Mouse (Mus musculus) neural tube, embryonic 14.5 days (tissue): Measurements from ENCODE around the gene Eef2. TPM values are rescaled to one million over a fixed set of nuclear protein-coding genes. Genes with fewer than 3 reads are reported as not detected.
"Not testable (repeated sequence)": the region's sequence is repeated elsewhere in the genome, so short reads cannot be mapped to it uniquely, and the experiment has no call there.

Experiments
- ATAC-seq: fragments of 200-750 bp; cut with Nextera tagmentation; 2 replicates; pipeline ENCODE4 v1.8.0; 2017; ENCODE audit warnings: low read depth, mild to moderate bottlenecking, moderate TSS enrichment, moderate library complexity
- H3K27ac ChIP-seq: fragments of 300-500 bp; sonication (generic); 2 replicates; pipeline ENCODE4 v1.5.1; 2014; ENCODE audit warnings: low read depth, mild to moderate bottlenecking, control low read depth, low read length, moderate library complexity, mixed read lengths
- H3K27me3 ChIP-seq: fragments of 300-500 bp; sonication (generic); 2 replicates; pipeline ENCODE4 v1.6.1; 2014; ENCODE audit warnings: low read length; ENCODE audit not compliant: control insufficient read depth, insufficient read depth
- H3K36me3 ChIP-seq: fragments of 300-500 bp; sonication (generic); 2 replicates; pipeline ENCODE4 v1.6.1; 2014; ENCODE audit warnings: low read length, mixed read lengths; ENCODE audit not compliant: control insufficient read depth, insufficient read depth
- H3K4me1 ChIP-seq: fragments of 300-500 bp; sonication (generic); 2 replicates; pipeline ENCODE4 v1.6.1; 2014; ENCODE audit warnings: low read length; ENCODE audit not compliant: control insufficient read depth, insufficient read depth
- H3K4me2 ChIP-seq: fragments of 300-500 bp; sonication (generic); 2 replicates; pipeline ENCODE4 v1.6.1; 2014; ENCODE audit warnings: mild to moderate bottlenecking, low read depth, low read length, control low read depth
- H3K4me3 ChIP-seq: fragments of 300-500 bp; sonication (generic); 2 replicates; pipeline ENCODE4 v1.5.1; 2014; ENCODE audit warnings: low read depth, low read length, control low read depth, mixed read lengths
- H3K9ac ChIP-seq: fragments of 300-500 bp; sonication (generic); replicated peaks from 2 replicates; pipeline ENCODE4 v1.6.1; 2014; ENCODE audit warnings: low read depth, mild to moderate bottlenecking, control low read depth, low read length, mixed read lengths
- H3K9me3 ChIP-seq: fragments of 300-500 bp; sonication (generic); 2 replicates; pipeline ENCODE4 v1.6.1; 2016; ENCODE audit warnings: low read length; ENCODE audit not compliant: control insufficient read depth
- WGBS: fragments of 180-500 bp; shearing (Covaris S2); extraction: QIAGEN DNeasy Blood & Tissue Kit; methylation state at CpG from one replicate; pipeline ENCODE4 v1.1.7; 2014; 5-methylcytosine and 5-hydroxymethylcytosine counted together
- polyA plus RNA-seq: library from polyadenylated mRNA; unstranded; fragments of >200 nt; fragmentation: Nextera tagmentation; extraction: Ambion mirVana; gene quantifications from 2 replicates; pipeline ENCODE4 v1.2.1, GENCODE M21; 2014

Eef2 gene
- polyA plus RNA-seq, 1 experiment from 2014 or later = 373 TPM

DNA sequence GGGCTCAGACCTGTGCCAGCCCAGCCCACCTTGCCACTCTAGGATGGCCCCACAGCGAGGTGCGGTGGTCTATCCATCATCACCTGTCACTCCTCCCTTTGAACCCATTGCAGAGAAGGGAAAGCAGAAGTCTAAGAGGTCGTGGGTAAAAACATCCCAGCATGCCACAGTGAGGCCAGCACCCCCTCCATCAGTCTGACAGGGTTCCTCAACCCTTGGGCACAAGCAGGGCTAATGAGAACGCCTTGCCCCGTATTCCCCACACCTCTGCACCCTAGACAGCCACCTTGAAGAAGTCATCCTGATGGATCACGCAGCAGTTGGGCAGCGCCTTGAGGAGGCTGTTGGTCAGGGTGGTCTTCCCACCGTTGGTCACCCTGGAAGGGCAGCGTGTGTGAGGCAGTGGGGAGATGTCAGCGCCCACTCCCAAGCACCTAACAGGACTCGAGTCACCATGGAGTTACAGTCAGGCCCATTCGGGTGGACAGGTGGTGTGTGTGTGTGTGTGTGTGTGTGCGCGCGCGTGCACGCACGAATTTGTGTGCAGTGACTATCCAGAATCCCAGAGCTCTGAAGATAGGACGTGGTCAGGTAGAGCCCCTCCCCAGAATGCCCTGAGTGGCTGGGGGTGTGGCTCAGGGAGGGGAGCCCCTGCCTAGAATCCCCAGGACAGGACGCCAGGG is 24.3 kb downstream of the Eef2 start:
- no peaks in the 10 kb centered on the region for H3K27me3 ChIP-seq
- peaks cover 2% of the 10 kb centered on the region; the same call in 1 of the 2 replicates for H3K36me3 ChIP-seq
- H3K9me3 ChIP-seq = no peaks in the 10 kb centered on the region
- no peak overlapping the region for H3K9ac ChIP-seq
- no peak for ATAC-seq
- H3K27ac ChIP-seq = no peak overlapping the region
- H3K4me2 ChIP-seq = no peak overlapping the region
- WGBS = 75% methylated on average over 20 of the region's 20 CpGs
- no peak overlapping the region for H3K4me3 ChIP-seq
- no peaks in the 10 kb centered on the region for H3K4me1 ChIP-seq

GRCm38 (mm10) chr10:81201807-81202758 is 25.7 kb downstream of the Eef2 start, which contains the start of gene Nmrk2:
TSS of gene Nmrk2 (minus strand) at chr10:81202051.
- no peak for ATAC-seq
- 63% methylated on average over 13 of the region's 13 CpGs for WGBS

DNA sequence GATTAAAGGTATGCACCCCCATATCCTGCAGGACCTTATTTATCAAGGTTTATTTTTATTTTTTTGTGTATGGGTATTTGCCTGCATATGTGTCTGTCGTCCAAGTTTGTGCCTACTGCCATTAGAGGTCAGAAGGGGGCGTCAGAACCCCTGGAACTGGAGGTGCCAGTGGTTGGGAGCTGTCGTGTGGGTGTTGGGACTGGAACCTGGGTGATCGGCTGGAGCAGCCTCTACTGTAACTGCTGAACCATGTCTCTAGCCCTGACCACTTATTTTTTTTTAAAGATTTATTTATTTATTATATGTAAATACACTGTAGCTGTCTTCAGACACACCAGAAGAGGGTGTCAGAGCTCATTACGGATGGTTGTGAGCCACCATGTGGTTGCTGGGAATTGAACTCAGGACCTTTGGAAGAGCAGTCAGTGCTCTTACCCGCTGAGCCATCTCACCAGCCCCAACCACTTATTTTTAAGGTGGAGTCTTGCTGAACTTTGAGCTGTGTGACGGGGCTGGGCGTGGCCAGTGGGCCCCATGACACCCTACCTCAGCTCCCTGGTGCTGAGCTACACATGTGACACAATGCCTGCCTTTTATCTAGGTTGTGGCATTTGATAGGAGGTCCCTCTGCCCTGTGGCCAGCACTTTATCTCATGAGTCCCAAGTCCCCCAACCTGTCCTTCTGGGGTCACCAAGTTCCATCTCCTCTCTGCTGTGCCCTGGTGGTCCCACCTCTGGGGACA is 26.7 kb downstream of the Eef2 start:
- Histone ChIP-seq H3K27ac (no peak overlapping the region), H3K4me3 (no peak overlapping the region), H3K4me2 (no peak overlapping the region), H3K36me3 (peaks cover 16% of the 10 kb centered on the region), H3K27me3 (no peaks in the 10 kb centered on the region), H3K4me1 (no peaks in the 10 kb centered on the region), H3K9ac (no peak overlapping the region), H3K9me3 (no peaks in the 10 kb centered on the region)
- 73% methylated on average over 8 of the region's 8 CpGs for WGBS
- no peak for ATAC-seq

More at GRCm38 (mm10) chr10:81201807-81202758, 25.7 kb downstream of the Eef2 start, which contains the start of gene Nmrk2:
- Histone ChIP-seq H3K27me3 (no peaks in the 10 kb centered on the region), H3K4me2 (no peak within 1 kb of the TSS), H3K9me3 (no peaks in the 10 kb centered on the region), H3K36me3 (peaks cover 10% of the 10 kb centered on the region), H3K27ac (no peak within 1 kb of the TSS), H3K9ac (no peak within 1 kb of the TSS), H3K4me3 (no peak within 1 kb of the TSS), H3K4me1 (no peaks in the 10 kb centered on the region)

- Histone ChIP-seq H3K9me3 (no peaks in the 10 kb centered on the region), H3K9ac (0 out of 2 replicates have a peak overlapping the region, but pooled peaks have one; percentile 1), H3K4me1 (no peaks in the 10 kb centered on the region), H3K27me3 (no peaks in the 10 kb centered on the region), H3K4me3 (no peak overlapping the region), H3K36me3 (peaks cover 25% of the 10 kb centered on the region), H3K4me2 (no peak overlapping the region), H3K27ac (no peak overlapping the region)
- ATAC-seq = 0 out of 2 replicates have a peak, but pooled peaks have one; percentile 9
- WGBS = 72% methylated on average over 4 of the region's 4 CpGs
These were observed 27.7 kb downstream of the Eef2 start for GRCm38 (mm10) chr10:81204137-81204536.

DNA sequence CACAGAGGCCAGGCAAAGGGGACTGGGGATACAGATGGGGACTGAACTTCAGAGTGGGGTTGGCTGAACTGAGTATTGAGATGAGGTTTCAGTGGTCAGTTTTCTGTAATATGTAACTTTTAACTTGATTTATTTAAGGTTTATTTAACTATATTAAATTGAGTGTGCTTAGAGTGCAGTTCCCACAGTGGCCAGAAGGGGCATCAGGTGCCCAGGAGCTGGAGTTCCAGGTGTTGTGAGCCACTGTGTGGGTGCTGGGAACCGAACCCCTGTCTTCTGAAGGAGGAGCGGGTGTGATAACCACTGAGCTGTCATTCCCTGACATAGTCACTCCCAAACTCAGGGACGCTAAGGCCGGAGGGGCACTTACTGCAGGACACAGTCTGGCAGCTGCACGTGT is 33.7 kb downstream of the Eef2 start:
- no peak for ATAC-seq
- Histone ChIP-seq H3K4me2 (no peak overlapping the region), H3K27ac (no peak overlapping the region), H3K9ac (no peak overlapping the region), H3K27me3 (no peaks in the 10 kb centered on the region), H3K4me1 (no peaks in the 10 kb centered on the region), H3K9me3 (no peaks in the 10 kb centered on the region), H3K4me3 (no peak overlapping the region), H3K36me3 (peaks cover 72% of the 10 kb centered on the region)
- 95% methylated on average over 5 of the region's 5 CpGs for WGBS

DNA sequence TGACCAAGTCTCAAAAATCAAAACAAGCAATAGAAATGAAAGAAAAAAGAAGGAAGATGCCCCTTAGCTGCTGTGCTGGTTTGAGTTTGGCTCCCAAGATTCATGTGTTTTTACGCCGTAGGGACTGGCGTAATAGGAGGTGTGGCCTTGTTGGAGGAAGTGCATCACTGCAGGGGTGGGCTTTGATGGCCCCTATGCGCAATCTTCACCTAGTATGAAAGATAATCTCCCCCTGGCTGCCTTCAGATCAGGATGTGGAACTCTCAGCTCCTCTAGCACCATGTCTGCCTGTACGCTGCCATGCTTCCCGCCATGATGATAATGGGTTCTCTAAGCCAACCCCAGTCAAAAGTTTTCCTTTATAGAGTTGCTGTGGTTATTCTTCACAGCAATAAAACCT is 39.8 kb downstream of the Eef2 start:
- Histone ChIP-seq H3K9ac (no peak overlapping the region), H3K27me3 (no peaks in the 10 kb centered on the region), H3K27ac (no peak overlapping the region), H3K4me3 (no peak overlapping the region), H3K36me3 (peaks cover 55% of the 10 kb centered on the region), H3K4me1 (no peaks in the 10 kb centered on the region), H3K4me2 (no peak overlapping the region), H3K9me3 (no peaks in the 10 kb centered on the region)
- ATAC-seq = no peak
- WGBS = 86% methylated on average over 6 of the region's 6 CpGs

DNA sequence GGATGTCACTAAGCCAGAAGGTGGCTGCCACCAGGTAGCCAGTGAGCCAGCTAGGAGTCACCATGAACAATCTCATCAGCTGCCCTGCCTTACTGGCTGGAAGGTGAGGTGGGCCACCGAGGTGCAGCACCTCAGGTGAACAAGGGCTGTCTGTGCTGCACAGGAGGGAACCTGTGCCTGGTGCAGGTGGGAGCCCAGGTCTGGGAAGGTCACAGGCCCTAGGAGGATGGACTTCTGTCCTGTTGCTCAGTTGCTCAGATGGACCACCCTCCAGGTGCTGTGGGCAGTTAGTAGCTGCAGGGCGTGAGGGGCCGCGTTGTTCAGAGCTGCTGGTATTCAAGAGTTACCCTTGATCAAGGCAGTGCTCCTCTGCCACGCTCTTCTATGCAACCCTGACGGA is 40.4 kb downstream of the Eef2 start:
- peaks cover 57% of the 10 kb centered on the region for H3K36me3 ChIP-seq
- no peak for ATAC-seq
- H3K9me3 ChIP-seq = no peaks in the 10 kb centered on the region
- H3K4me2 ChIP-seq = no peak overlapping the region
- H3K4me1 ChIP-seq = no peaks in the 10 kb centered on the region
- no peaks in the 10 kb centered on the region for H3K27me3 ChIP-seq
- H3K9ac ChIP-seq = no peak overlapping the region
- no peak overlapping the region for H3K4me3 ChIP-seq
- no peak overlapping the region for H3K27ac ChIP-seq
- 89% methylated on average over 6 of the region's 6 CpGs for WGBS

DNA sequence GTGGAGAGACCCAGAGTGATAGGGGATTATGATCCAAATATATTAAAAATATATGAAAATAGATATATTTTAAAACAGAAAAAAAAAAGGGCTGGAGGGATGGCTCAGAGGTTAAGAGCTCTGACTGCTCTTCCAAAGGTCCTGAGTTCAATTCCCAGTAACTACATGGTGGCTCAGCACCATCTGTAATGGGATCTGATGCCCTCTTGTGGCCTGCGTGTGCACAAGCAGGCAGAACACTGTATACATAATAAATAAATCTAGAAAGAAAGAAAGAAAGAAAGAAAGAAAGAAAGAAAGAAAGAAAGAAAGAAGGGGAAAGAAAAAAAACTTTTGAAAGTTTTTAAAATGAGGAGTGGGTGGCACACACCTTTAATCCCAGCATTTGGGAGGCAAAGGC is 40.8 kb downstream of the Eef2 start:
- 17% methylated on average over 1 of the region's 1 CpGs for WGBS

More for the DNA sequence above, 40.8 kb downstream of the Eef2 start:
- not testable (repeated sequence) for H3K27ac ChIP-seq, H3K9me3 ChIP-seq, H3K4me3 ChIP-seq, H3K4me2 ChIP-seq, ATAC-seq, H3K27me3 ChIP-seq, H3K9ac ChIP-seq, H3K4me1 ChIP-seq
- peaks cover 55% of the 10 kb centered on the region for H3K36me3 ChIP-seq
